Mouse (Mus musculus): Measurements from ENCODE around the gene Nat10. TPM values are rescaled to one million over a fixed set of nuclear protein-coding genes. Genes with fewer than 3 reads are reported as not detected.

The Nat10 gene
- polyA plus RNA-seq, 1 experiment from 2014 or later: 22.8 TPM

DNA sequence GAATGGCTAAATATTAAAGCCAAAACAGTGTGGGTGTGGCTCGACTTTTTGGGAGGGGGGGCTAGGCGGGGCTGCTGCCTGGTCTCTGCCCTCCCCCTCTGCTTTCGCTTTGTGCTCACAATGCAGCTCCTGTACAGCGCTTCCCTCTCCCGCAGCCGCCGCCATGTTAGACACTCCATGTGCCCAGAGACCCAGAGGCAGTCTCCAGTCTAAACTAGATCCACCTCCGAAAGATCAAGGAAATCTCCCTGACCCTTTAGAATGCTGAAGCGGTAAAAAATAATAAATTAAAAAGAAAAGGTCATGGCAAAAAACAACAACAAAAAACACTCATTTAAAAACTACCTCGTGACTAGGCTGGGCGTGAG lies 34.8 kb upstream of the Nat10 start:
- H3K9me3 ChIP-seq (ENCODE audit: control insufficient read depth, low read length): no peaks in the 10 kb centered on the region
- ATAC-seq (ENCODE audit: low FRiP score): peak; percentile 68
- H3K9ac ChIP-seq (ENCODE audit: low read length): peak overlapping the region; percentile 99
- H3K4me1 ChIP-seq (ENCODE audit: control insufficient read depth, insufficient read depth, low read length): peaks cover 18% of the 10 kb centered on the region
- DNase-seq (ENCODE audit: low spot score, missing footprints): peak; percentile 96
- peaks cover 5% of the 10 kb centered on the region for H3K36me3 ChIP-seq (ENCODE audit: control insufficient read depth, insufficient read depth, low read length)
- H3K4me3 ChIP-seq (ENCODE audit: low read depth, low read length): peak overlapping the region; percentile 96
- under 1% methylated on average over 11 of the region's 11 CpGs for WGBS
- no peaks in the 10 kb centered on the region for H3K27me3 ChIP-seq (ENCODE audit: control insufficient read depth, insufficient read depth, low read length)
- H3K4me2 ChIP-seq: peak overlapping the region; percentile 63
- H3K27ac ChIP-seq (ENCODE audit: low read depth, low read length): peak overlapping the region; percentile 100

- Histone ChIP-seq H3K4me1 (ENCODE audit: control insufficient read depth, insufficient read depth, low read length) (peaks cover 18% of the 10 kb centered on the region), H3K9ac (ENCODE audit: low read length) (no peak overlapping the region), H3K27ac (ENCODE audit: low read depth, low read length) (no peak overlapping the region), H3K36me3 (ENCODE audit: control insufficient read depth, insufficient read depth, low read length) (peaks cover 5% of the 10 kb centered on the region), H3K9me3 (ENCODE audit: control insufficient read depth, low read length) (no peaks in the 10 kb centered on the region), H3K4me2 (no peak overlapping the region), H3K27me3 (ENCODE audit: control insufficient read depth, insufficient read depth, low read length) (no peaks in the 10 kb centered on the region), H3K4me3 (ENCODE audit: low read depth, low read length) (no peak overlapping the region)
- whole genome bisulfite sequencing: 94% methylated on average over 1 of the region's 1 CpGs
- no peak for ATAC-seq (ENCODE audit: low FRiP score)
- DNase-seq (ENCODE audit: low spot score, missing footprints): peak; percentile 79
These were observed 30.9 kb upstream of the Nat10 start for GRCm38 (mm10) chr2:103792009-103792408.

DNA sequence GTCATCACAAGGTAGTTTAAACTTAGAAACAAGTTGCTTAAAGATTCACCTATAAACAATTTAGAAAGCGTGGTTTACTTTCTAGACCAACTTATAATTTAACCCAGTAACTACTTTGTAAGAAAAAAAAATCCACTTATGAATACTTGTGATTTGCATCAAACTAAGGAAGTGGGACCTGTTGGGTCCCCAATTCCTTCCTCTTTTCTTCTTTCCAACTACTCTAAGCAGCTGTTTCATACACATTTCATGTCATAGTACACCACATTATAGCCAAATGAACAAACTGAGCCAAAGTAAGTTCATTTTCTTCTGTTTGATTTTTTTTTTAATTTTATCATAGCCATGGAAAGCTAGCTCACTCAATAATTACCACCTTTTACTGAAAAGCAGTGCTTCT lies 24.7 kb upstream of the Nat10 start:
- H3K4me3 ChIP-seq (ENCODE audit: low read depth, low read length): no peak overlapping the region
- 94% methylated on average over 1 of the region's 1 CpGs for WGBS
- no peak overlapping the region for H3K27ac ChIP-seq (ENCODE audit: low read depth, low read length)
- DNase-seq (ENCODE audit: low spot score, missing footprints) (peak; percentile 65), ATAC-seq (ENCODE audit: low FRiP score) (no peak)
- no peaks in the 10 kb centered on the region for H3K9me3 ChIP-seq (ENCODE audit: control insufficient read depth, low read length)
- H3K36me3 ChIP-seq (ENCODE audit: control insufficient read depth, insufficient read depth, low read length): peaks cover 5% of the 10 kb centered on the region
- no peak overlapping the region for H3K9ac ChIP-seq (ENCODE audit: low read length)
- no peaks in the 10 kb centered on the region for H3K27me3 ChIP-seq (ENCODE audit: control insufficient read depth, insufficient read depth, low read length)
- no peak overlapping the region for H3K4me2 ChIP-seq
- H3K4me1 ChIP-seq (ENCODE audit: control insufficient read depth, insufficient read depth, low read length): no peaks in the 10 kb centered on the region

- H3K27ac ChIP-seq (ENCODE audit: low read depth, low read length): no peak overlapping the region
- peaks cover 5% of the 10 kb centered on the region for H3K36me3 ChIP-seq (ENCODE audit: control insufficient read depth, insufficient read depth, low read length)
- DNase-seq (ENCODE audit: low spot score, missing footprints) (peak; percentile 80), ATAC-seq (ENCODE audit: low FRiP score) (no peak)
- 91% methylated on average over 4 of the region's 4 CpGs for WGBS
- no peaks in the 10 kb centered on the region for H3K4me1 ChIP-seq (ENCODE audit: control insufficient read depth, insufficient read depth, low read length)
- H3K9ac ChIP-seq (ENCODE audit: low read length): no peak overlapping the region
- no peak overlapping the region for H3K4me3 ChIP-seq (ENCODE audit: low read depth, low read length)
- no peaks in the 10 kb centered on the region for H3K9me3 ChIP-seq (ENCODE audit: control insufficient read depth, low read length)
- no peaks in the 10 kb centered on the region for H3K27me3 ChIP-seq (ENCODE audit: control insufficient read depth, insufficient read depth, low read length)
- H3K4me2 ChIP-seq: no peak overlapping the region
These were observed 23.6 kb upstream of the Nat10 start for GRCm38 (mm10) chr2:103784621-103785020.

- Histone ChIP-seq H3K4me3 (ENCODE audit: low read depth, low read length) (no peak overlapping the region), H3K36me3 (ENCODE audit: control insufficient read depth, insufficient read depth, low read length) (peaks cover 8% of the 10 kb centered on the region), H3K27me3 (ENCODE audit: control insufficient read depth, insufficient read depth, low read length) (no peaks in the 10 kb centered on the region), H3K4me2 (no peak overlapping the region; the same call in 1 of the 2 replicates), H3K4me1 (ENCODE audit: control insufficient read depth, insufficient read depth, low read length) (peaks cover 6% of the 10 kb centered on the region; the same call in 1 of the 2 replicates), H3K9me3 (ENCODE audit: control insufficient read depth, low read length) (no peaks in the 10 kb centered on the region), H3K9ac (ENCODE audit: low read length) (no peak overlapping the region), H3K27ac (ENCODE audit: low read depth, low read length) (no peak overlapping the region)
- WGBS: 59% methylated on average over 1 of the region's 1 CpGs
- ATAC-seq (ENCODE audit: low FRiP score) (no peak), DNase-seq (ENCODE audit: low spot score, missing footprints) (peak; percentile 90)
These were observed 1.4 kb upstream of the Nat10 start for GRCm38 (mm10) chr2:103762492-103762891.

- Histone ChIP-seq H3K27me3 (ENCODE audit: control insufficient read depth, insufficient read depth, low read length) (no peaks in the 10 kb centered on the region), H3K9me3 (ENCODE audit: control insufficient read depth, low read length) (no peaks in the 10 kb centered on the region), H3K4me3 (ENCODE audit: low read depth, low read length) (no peak overlapping the region), H3K9ac (ENCODE audit: low read length) (no peak overlapping the region), H3K4me1 (ENCODE audit: control insufficient read depth, insufficient read depth, low read length) (peaks cover 6% of the 10 kb centered on the region; the same call in 1 of the 2 replicates), H3K4me2 (peak overlapping the region; percentile 86), H3K27ac (ENCODE audit: low read depth, low read length) (no peak overlapping the region), H3K36me3 (ENCODE audit: control insufficient read depth, insufficient read depth, low read length) (peaks cover 7% of the 10 kb centered on the region)
- WGBS: 41% methylated on average over 4 of the region's 4 CpGs
- ATAC-seq (ENCODE audit: low FRiP score) (no peak), DNase-seq (ENCODE audit: low spot score, missing footprints) (peak; percentile 90)
These were observed 923 bp upstream of the Nat10 start for GRCm38 (mm10) chr2:103761993-103762392.

DNA sequence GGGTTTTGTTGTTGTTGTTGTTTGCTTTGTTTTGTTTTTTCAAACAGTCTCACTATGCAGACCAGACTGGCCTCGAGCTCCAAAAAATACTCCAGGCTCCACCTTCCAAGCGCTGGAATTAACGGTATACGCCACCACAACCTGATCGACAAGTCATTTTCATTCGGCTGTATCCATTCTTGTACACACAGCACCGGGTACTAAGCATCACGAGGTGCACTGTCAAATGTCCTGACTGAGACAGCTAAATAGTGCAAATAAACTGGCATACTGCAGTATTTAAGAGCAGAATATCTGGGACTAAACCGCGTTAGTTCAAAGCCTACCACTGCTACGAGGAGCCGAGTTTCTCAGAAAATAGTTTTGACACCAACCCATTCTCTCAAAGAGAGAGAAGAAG lies 649 bp downstream of the Nat10 start:
- WGBS: 3% methylated on average over 12 of the region's 12 CpGs
- Histone ChIP-seq H3K36me3 (ENCODE audit: control insufficient read depth, insufficient read depth, low read length) (no peaks in the 10 kb centered on the region), H3K4me3 (ENCODE audit: low read depth, low read length) (peak overlapping the region; percentile 78), H3K9ac (ENCODE audit: low read length) (peak overlapping the region; percentile 70), H3K4me1 (ENCODE audit: control insufficient read depth, insufficient read depth, low read length) (peaks cover 6% of the 10 kb centered on the region; the same call in 1 of the 2 replicates), H3K27ac (ENCODE audit: low read depth, low read length) (peak overlapping the region; percentile 44; the same call in 1 of the 2 replicates), H3K9me3 (ENCODE audit: control insufficient read depth, low read length) (no peaks in the 10 kb centered on the region), H3K27me3 (ENCODE audit: control insufficient read depth, insufficient read depth, low read length) (no peaks in the 10 kb centered on the region), H3K4me2 (peak overlapping the region; percentile 86)
- DNase-seq (ENCODE audit: low spot score, missing footprints) (no peak), ATAC-seq (ENCODE audit: low FRiP score) (peak; percentile 18)

DNA sequence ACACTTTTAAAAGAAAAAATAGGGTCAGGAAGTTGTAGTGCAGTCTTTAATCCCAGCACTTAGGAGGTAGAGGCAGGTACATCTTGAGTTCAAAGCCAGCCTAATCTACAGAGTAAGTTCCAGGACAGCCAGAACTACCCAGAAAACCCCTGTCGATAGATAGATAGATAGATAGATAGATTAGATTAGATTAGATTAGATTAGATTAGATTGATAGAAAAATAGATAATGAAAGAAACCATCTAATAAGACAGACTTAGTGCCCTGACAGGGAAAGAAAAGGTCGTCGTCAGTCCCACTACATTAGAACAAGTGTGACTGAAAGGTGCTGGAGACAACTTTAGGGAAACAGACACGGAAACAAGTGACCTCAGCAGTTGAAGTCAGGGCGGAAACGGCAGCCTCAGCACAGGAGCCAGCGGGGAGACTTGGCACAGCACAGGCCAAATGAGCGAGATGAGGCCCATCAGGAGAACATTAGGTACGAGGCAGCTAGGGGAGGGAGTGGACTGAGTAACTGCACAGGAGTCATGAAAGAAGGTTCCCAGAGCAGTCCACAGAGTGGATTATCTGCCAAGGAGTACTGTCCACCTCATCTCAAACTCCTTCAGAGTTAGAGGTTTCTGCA lies 5.5 kb downstream of the Nat10 start:
- H3K27me3 ChIP-seq (ENCODE audit: control insufficient read depth, insufficient read depth, low read length): no peaks in the 10 kb centered on the region
- DNase-seq (ENCODE audit: low spot score, missing footprints): no peak
- H3K4me3 ChIP-seq (ENCODE audit: low read depth, low read length): no peak overlapping the region
- H3K4me2 ChIP-seq: no peak overlapping the region
- H3K9ac ChIP-seq (ENCODE audit: low read length): no peak overlapping the region
- 90% methylated on average over 9 of the region's 9 CpGs for WGBS
- no peak overlapping the region for H3K27ac ChIP-seq (ENCODE audit: low read depth, low read length)
- no peak for ATAC-seq (ENCODE audit: low FRiP score)
- no peaks in the 10 kb centered on the region for H3K9me3 ChIP-seq (ENCODE audit: control insufficient read depth, low read length)
- H3K4me1 ChIP-seq (ENCODE audit: control insufficient read depth, insufficient read depth, low read length): 0 out of 2 replicates have a peak, but pooled peaks cover 2% of the 10 kb centered on the region
- peaks cover 16% of the 10 kb centered on the region for H3K36me3 ChIP-seq (ENCODE audit: control insufficient read depth, insufficient read depth, low read length)

DNA sequence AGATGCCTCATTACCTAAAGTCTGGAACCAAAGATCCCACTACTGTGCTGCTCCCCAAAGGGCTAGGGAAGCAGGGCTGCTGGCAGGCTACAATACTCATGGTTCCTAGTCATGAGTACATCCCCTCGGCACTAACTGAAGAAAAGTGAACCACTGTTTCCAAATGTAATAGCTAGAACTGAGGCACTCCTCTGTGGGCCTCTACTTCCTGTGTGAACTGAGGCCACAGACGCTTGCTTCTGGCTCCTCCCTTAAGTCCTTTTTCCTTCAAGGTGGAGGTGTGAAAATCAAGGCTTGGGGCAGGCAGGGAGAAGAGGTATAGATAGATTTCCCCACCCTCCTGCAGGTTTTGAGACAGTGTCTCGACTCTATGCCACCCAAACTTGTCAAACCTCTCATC lies 6.5 kb downstream of the Nat10 start:
- ATAC-seq (ENCODE audit: low FRiP score): no peak
- Histone ChIP-seq H3K4me3 (ENCODE audit: low read depth, low read length) (no peak overlapping the region), H3K9me3 (ENCODE audit: control insufficient read depth, low read length) (no peaks in the 10 kb centered on the region), H3K36me3 (ENCODE audit: control insufficient read depth, insufficient read depth, low read length) (peaks cover 19% of the 10 kb centered on the region), H3K9ac (ENCODE audit: low read length) (no peak overlapping the region), H3K4me2 (no peak overlapping the region), H3K4me1 (ENCODE audit: control insufficient read depth, insufficient read depth, low read length) (no peaks in the 10 kb centered on the region), H3K27me3 (ENCODE audit: control insufficient read depth, insufficient read depth, low read length) (no peaks in the 10 kb centered on the region), H3K27ac (ENCODE audit: low read depth, low read length) (no peak overlapping the region)
- DNase-seq (ENCODE audit: low spot score, missing footprints): no peak
- WGBS: 85% methylated on average over 3 of the region's 3 CpGs
